ENCODE assay signal across 20 mouse cellular contexts in the genomic region with DNA sequence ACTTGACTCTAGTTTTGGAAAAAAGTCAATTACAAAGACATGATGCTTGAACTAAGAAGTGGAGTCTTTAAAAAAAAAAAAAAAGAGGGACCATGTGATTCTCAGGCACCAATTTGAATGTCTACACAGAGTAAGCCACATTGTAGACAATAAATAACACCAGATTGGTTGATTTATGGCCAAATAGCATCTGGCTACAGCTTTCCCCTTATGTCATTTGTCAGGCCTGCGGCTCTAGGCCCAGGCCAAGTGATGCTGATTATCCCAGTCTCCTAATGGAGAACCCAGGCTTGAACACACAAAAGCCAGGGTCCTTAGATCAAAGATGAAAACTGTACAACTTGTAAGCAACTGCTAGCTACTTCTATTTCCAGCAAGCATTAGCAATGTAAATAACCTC.
DNase-seq lines count a peak whose midpoint lies in the region; ATAC-seq and TF ChIP-seq lines count a peak whose summit lies in the region.
"Had no signal": no experiment of that assay in that cellular context is flagged by ENCODE, and none has a peak within 500 bp of the region (broad histone marks: within the 10 kb centered on the region; RNA-seq: fewer than 3 reads in every experiment).

No protein-coding gene starts in this region.

- TF ChIP-seq CTCF in midbrain, postnatal 0 days (IDR thresholded peaks at IDR 0.05): no peak

- peak; percentile 79; the same call in 1 of the 2 replicates for ATAC-seq in forebrain, embryonic 16.5 days
- ATAC-seq in forebrain, embryonic 13.5 days: no peak; the same call in 1 of the 2 replicates
- ATAC-seq in hindbrain, embryonic 16.5 days: peak; percentile 58; the same call in 1 of the 2 replicates
- no peak for ATAC-seq in hindbrain, embryonic 11.5 days (ENCODE audit: low FRiP score)
- ATAC-seq in midbrain, postnatal 0 days (ENCODE audit: low FRiP score): no peak
- no peak for ATAC-seq in midbrain, embryonic 14.5 days (ENCODE audit: low FRiP score, low TSS enrichment)
- ATAC-seq: intestine, postnatal 0 days; Patski had no signal

- no peak overlapping the region for H3K9ac ChIP-seq in forebrain, embryonic 16.5 days (replicated peaks; ENCODE audit: low read depth, low read length)
- H3K9ac ChIP-seq in forebrain, embryonic 13.5 days: no peak overlapping the region
- no peak overlapping the region for H3K9ac ChIP-seq in hindbrain, embryonic 16.5 days (ENCODE audit: low read depth, low read length)
- H3K9ac ChIP-seq in hindbrain, embryonic 11.5 days (ENCODE audit: low read depth, low read length): no peak overlapping the region
- no peak overlapping the region for H3K9ac ChIP-seq in midbrain, postnatal 0 days (replicated peaks; ENCODE audit: low read length, poor library complexity, severe bottlenecking)
- no peak overlapping the region for H3K9ac ChIP-seq in midbrain, embryonic 14.5 days (replicated peaks; ENCODE audit: low read length)
- H3K9ac ChIP-seq: embryonic facial prominence, embryonic 13.5 days had no signal

- 52% methylated on average over 1 of the region's 1 CpGs for WGBS in forebrain, embryonic 16.5 days
- 86% methylated on average over 1 of the region's 1 CpGs for WGBS in forebrain, embryonic 13.5 days
- 58% methylated on average over 1 of the region's 1 CpGs for WGBS in hindbrain, embryonic 16.5 days
- WGBS in hindbrain, embryonic 11.5 days: 85% methylated on average over 1 of the region's 1 CpGs
- WGBS in midbrain, postnatal 0 days: 81% methylated on average over 1 of the region's 1 CpGs
- 91% methylated on average over 1 of the region's 1 CpGs for WGBS in midbrain, embryonic 14.5 days

- H3K9me3 ChIP-seq in forebrain, embryonic 16.5 days (ENCODE audit: control insufficient read depth, low read length): no peaks in the 10 kb centered on the region
- no peaks in the 10 kb centered on the region for H3K9me3 ChIP-seq in forebrain, embryonic 13.5 days (replicated peaks)
- no peaks in the 10 kb centered on the region for H3K9me3 ChIP-seq in hindbrain, embryonic 16.5 days (ENCODE audit: control insufficient read depth, low read length)
- H3K9me3 ChIP-seq in hindbrain, embryonic 11.5 days (ENCODE audit: control insufficient read depth, low read length): no peaks in the 10 kb centered on the region
- H3K9me3 ChIP-seq in midbrain, postnatal 0 days (ENCODE audit: low read length): no peaks in the 10 kb centered on the region
- no peaks in the 10 kb centered on the region for H3K9me3 ChIP-seq in midbrain, embryonic 14.5 days (ENCODE audit: control insufficient read depth, low read length)
- H3K9me3 ChIP-seq: embryonic facial prominence, embryonic 10.5 days; embryonic facial prominence, embryonic 13.5 days had no signal

- no peak overlapping the region for H3K27ac ChIP-seq in forebrain, embryonic 16.5 days (ENCODE audit: low read length)
- H3K27ac ChIP-seq in forebrain, embryonic 13.5 days: no peak overlapping the region
- no peak overlapping the region for H3K27ac ChIP-seq in hindbrain, embryonic 16.5 days (ENCODE audit: low read depth, low read length)
- no peak overlapping the region for H3K27ac ChIP-seq in hindbrain, embryonic 11.5 days (ENCODE audit: low read depth, low read length)
- H3K27ac ChIP-seq in midbrain, postnatal 0 days (ENCODE audit: low read depth, low read length): no peak overlapping the region
- no peak overlapping the region for H3K27ac ChIP-seq in midbrain, embryonic 14.5 days (replicated peaks; ENCODE audit: low read depth, low read length)
- H3K27ac ChIP-seq: embryonic facial prominence, embryonic 10.5 days; embryonic facial prominence, embryonic 13.5 days; gastrocnemius, adult 2 months had no signal

- H3K4me2 ChIP-seq in forebrain, embryonic 16.5 days (ENCODE audit: low read length): no peak overlapping the region
- H3K4me2 ChIP-seq in forebrain, embryonic 13.5 days: no peak overlapping the region
- no peak overlapping the region for H3K4me2 ChIP-seq in hindbrain, embryonic 16.5 days (ENCODE audit: low read length)
- H3K4me2 ChIP-seq in hindbrain, embryonic 11.5 days (replicated peaks; ENCODE audit: low read depth, low read length): no peak overlapping the region
- H3K4me2 ChIP-seq in midbrain, postnatal 0 days (ENCODE audit: low read depth, low read length, poor library complexity, severe bottlenecking): no peak overlapping the region
- no peak overlapping the region for H3K4me2 ChIP-seq in midbrain, embryonic 14.5 days (ENCODE audit: low read length)
- H3K4me2 ChIP-seq: embryonic facial prominence, embryonic 13.5 days; heart, embryonic 11.5 days had no signal

- H3K4me3 ChIP-seq in forebrain, embryonic 16.5 days (replicated peaks; ENCODE audit: low read length): no peak overlapping the region
- no peak overlapping the region for H3K4me3 ChIP-seq in forebrain, embryonic 13.5 days
- H3K4me3 ChIP-seq in hindbrain, embryonic 16.5 days (ENCODE audit: low read length): no peak overlapping the region
- no peak overlapping the region for H3K4me3 ChIP-seq in hindbrain, embryonic 11.5 days (ENCODE audit: low read depth, low read length)
- H3K4me3 ChIP-seq in midbrain, postnatal 0 days (ENCODE audit: low read depth, low read length): no peak overlapping the region
- H3K4me3 ChIP-seq in midbrain, embryonic 14.5 days (replicated peaks; ENCODE audit: low read depth, low read length): no peak overlapping the region
- H3K4me3 ChIP-seq: embryonic facial prominence, embryonic 10.5 days; embryonic facial prominence, embryonic 13.5 days; erythroblast, embryonic 14.5 days; gastrocnemius, adult 2 months had no signal

- no peaks in the 10 kb centered on the region for H3K36me3 ChIP-seq in forebrain, embryonic 16.5 days (ENCODE audit: control insufficient read depth, insufficient read depth)
- no peaks in the 10 kb centered on the region for H3K36me3 ChIP-seq in forebrain, embryonic 13.5 days (ENCODE audit: poor library complexity, severe bottlenecking)
- no peaks in the 10 kb centered on the region for H3K36me3 ChIP-seq in hindbrain, embryonic 16.5 days (ENCODE audit: control insufficient read depth, insufficient read depth, low read length)
- H3K36me3 ChIP-seq in hindbrain, embryonic 11.5 days (ENCODE audit: control insufficient read depth, insufficient read depth, low read length): no peaks in the 10 kb centered on the region
- no peaks in the 10 kb centered on the region for H3K36me3 ChIP-seq in midbrain, postnatal 0 days (ENCODE audit: insufficient read depth, low read length)
- H3K36me3 ChIP-seq in midbrain, embryonic 14.5 days (ENCODE audit: control insufficient read depth, insufficient read depth, low read length): no peaks in the 10 kb centered on the region
- H3K36me3 ChIP-seq: embryonic facial prominence, embryonic 10.5 days; embryonic facial prominence, embryonic 13.5 days; G1E had no signal

- H3K4me1 ChIP-seq in forebrain, embryonic 16.5 days (replicated peaks; ENCODE audit: control insufficient read depth, insufficient read depth, low read length): peaks cover 4% of the 10 kb centered on the region; the same call in 1 of the 2 replicates
- H3K4me1 ChIP-seq in forebrain, embryonic 13.5 days: peaks cover 6% of the 10 kb centered on the region
- H3K4me1 ChIP-seq in hindbrain, embryonic 16.5 days (ENCODE audit: control insufficient read depth, insufficient read depth, low read depth, low read length): no peaks in the 10 kb centered on the region
- H3K4me1 ChIP-seq in hindbrain, embryonic 11.5 days (replicated peaks; ENCODE audit: control insufficient read depth, insufficient read depth, low read length): no peaks in the 10 kb centered on the region
- no peaks in the 10 kb centered on the region for H3K4me1 ChIP-seq in midbrain, postnatal 0 days (ENCODE audit: insufficient read depth, low read length)
- no peaks in the 10 kb centered on the region for H3K4me1 ChIP-seq in midbrain, embryonic 14.5 days (ENCODE audit: control insufficient read depth, insufficient read depth, low read length)
- H3K4me1 ChIP-seq: embryonic facial prominence, embryonic 10.5 days; embryonic facial prominence, embryonic 13.5 days had no signal

- DNase-seq in cerebellum, postnatal 14 days: peak; percentile 15 to 55
- no peak for DNase-seq in cerebellum, adult 9-10 months
- no peak for DNase-seq in hindbrain, embryonic 11.5 days (ENCODE audit: low spot score)
- DNase-seq in midbrain, postnatal 0 days (ENCODE audit: low spot score): peak; percentile 55
- no peak for DNase-seq in midbrain, embryonic 14.5 days
- DNase-seq: B cell, adult 2 months; embryo, embryonic 11 days; heart, adult 11 months had no signal

- no peaks in the 10 kb centered on the region for H3K27me3 ChIP-seq in forebrain, embryonic 16.5 days (replicated peaks; ENCODE audit: control insufficient read depth, insufficient read depth, low read length)
- no peaks in the 10 kb centered on the region for H3K27me3 ChIP-seq in forebrain, embryonic 13.5 days
- H3K27me3 ChIP-seq in hindbrain, embryonic 16.5 days (replicated peaks; ENCODE audit: control insufficient read depth, insufficient read depth, low read length): no peaks in the 10 kb centered on the region
- no peaks in the 10 kb centered on the region for H3K27me3 ChIP-seq in hindbrain, embryonic 11.5 days (ENCODE audit: control insufficient read depth, insufficient read depth, low read length)
- H3K27me3 ChIP-seq in midbrain, postnatal 0 days (ENCODE audit: insufficient read depth, low read length): no peaks in the 10 kb centered on the region
- no peaks in the 10 kb centered on the region for H3K27me3 ChIP-seq in midbrain, embryonic 14.5 days (ENCODE audit: control insufficient read depth, insufficient read depth, low read length)
- H3K27me3 ChIP-seq: CH12.LX; embryonic facial prominence, embryonic 13.5 days; Patski had no signal

Comparison
In these comparisons a context has a peak if more than half of its experiments do, and no peak if none do; other contexts are left out.
1. DNase-seq: peak in cerebellum, postnatal 14 days (2 of 2) and midbrain, postnatal 0 days (single experiment); none in cerebellum, adult 9-10 months (single experiment), hindbrain, embryonic 11.5 days (single experiment) and midbrain, embryonic 14.5 days (single experiment).
2. ATAC-seq: peak in forebrain, embryonic 16.5 days (single experiment) and hindbrain, embryonic 16.5 days (single experiment); none in forebrain, embryonic 13.5 days (single experiment), hindbrain, embryonic 11.5 days (single experiment), midbrain, postnatal 0 days (single experiment) and midbrain, embryonic 14.5 days (single experiment).